13 mouse cellular contexts compared by ENCODE assay signal in genomic region chr19:38228699-38229098, GRCm38 (mm10). TPM values are rescaled to one million over a fixed set of nuclear protein-coding genes. Genes with fewer than 3 reads are reported as not detected.
DNase-seq lines count a peak whose midpoint lies in the region; ATAC-seq and TF ChIP-seq lines count a peak whose summit lies in the region.
"Had no signal": no experiment of that assay in that cellular context is flagged by ENCODE, and none has a peak within 500 bp of the region (broad histone marks: within the 10 kb centered on the region; RNA-seq: fewer than 3 reads in every experiment).

No protein-coding gene starts in this region.

- H3K27me3 ChIP-seq in hindbrain, postnatal 0 days (ENCODE audit: insufficient read depth, low read length), result no peaks in the 10 kb centered on the region
- H3K27me3 ChIP-seq in hindbrain, embryonic 12.5 days, result no peaks in the 10 kb centered on the region
- H3K27me3 ChIP-seq in thymus, adult 2 months (ENCODE audit: control insufficient read depth, insufficient read depth, low read length), result no peaks in the 10 kb centered on the region
- H3K27me3 ChIP-seq: kidney, embryonic 15.5 days; stomach, embryonic 15.5 days had no signal

- no peak for DNase-seq in hindbrain, postnatal 0 days (ENCODE audit: low spot score)
- peak; percentile 16 for DNase-seq in thymus, adult 2 months
- DNase-seq in thymus, postnatal 0 days (ENCODE audit: low spot score), result no peak
- DNase-seq in R1 (ENCODE audit: low read depth, low spot score), result peak; percentile 74
- peak; percentile 13 to 18 for DNase-seq in thymus, postnatal 36 days
- no peak for DNase-seq in frontal cortex, postnatal 14 days (ENCODE audit: low spot score in 2 of 2)
- DNase-seq: gastrocnemius, postnatal 36 days; heart, postnatal 36 days had no signal

- H3K4me1 ChIP-seq in hindbrain, postnatal 0 days (ENCODE audit: insufficient read depth, low read length), result 0 out of 2 replicates have a peak, but pooled peaks cover 3% of the 10 kb centered on the region
- peaks cover 5% of the 10 kb centered on the region; the same call in 1 of the 2 replicates for H3K4me1 ChIP-seq in hindbrain, embryonic 12.5 days
- H3K4me1 ChIP-seq in thymus, adult 2 months (replicated peaks; ENCODE audit: control insufficient read depth, insufficient read depth, low read length), result no peaks in the 10 kb centered on the region
- H3K4me1 ChIP-seq: stomach, embryonic 15.5 days had no signal

- no peak overlapping the region for H3K4me2 ChIP-seq in hindbrain, postnatal 0 days (ENCODE audit: low read depth, low read length)
- H3K4me2 ChIP-seq in hindbrain, embryonic 12.5 days (replicated peaks), result no peak overlapping the region
- H3K4me2 ChIP-seq: kidney, embryonic 15.5 days; stomach, embryonic 15.5 days had no signal

- TF ChIP-seq POLR2A in thymus, adult 2 months (IDR thresholded peaks at IDR 0.05; ENCODE audit: control insufficient read depth, extremely low read depth, insufficient read depth, low read length, poor library complexity), result no peak

- WGBS in hindbrain, postnatal 0 days, result 55% methylated on average over 2 of the region's 2 CpGs
- 56% methylated on average over 2 of the region's 2 CpGs for WGBS in hindbrain, embryonic 12.5 days
- 53% methylated on average over 2 of the region's 2 CpGs for WGBS in thymus, adult 2 months

- H3K36me3 ChIP-seq in hindbrain, postnatal 0 days (ENCODE audit: insufficient read depth, low read length), result no peaks in the 10 kb centered on the region
- no peaks in the 10 kb centered on the region for H3K36me3 ChIP-seq in hindbrain, embryonic 12.5 days
- H3K36me3 ChIP-seq in thymus, adult 2 months (ENCODE audit: control insufficient read depth, insufficient read depth, low read length), result no peaks in the 10 kb centered on the region
- H3K36me3 ChIP-seq: kidney, embryonic 15.5 days; stomach, embryonic 15.5 days had no signal

- no peak overlapping the region for H3K27ac ChIP-seq in hindbrain, postnatal 0 days
- no peak overlapping the region for H3K27ac ChIP-seq in hindbrain, embryonic 12.5 days
- no peak overlapping the region for H3K27ac ChIP-seq in thymus, adult 2 months (ENCODE audit: control insufficient read depth, insufficient read depth, low read length)
- H3K27ac ChIP-seq: kidney, embryonic 15.5 days; stomach, embryonic 15.5 days had no signal

- TF ChIP-seq CTCF in hindbrain, postnatal 0 days (IDR thresholded peaks at IDR 0.05; ENCODE audit: low read depth), result peak; percentile 33
- TF ChIP-seq CTCF in thymus, adult 2 months (IDR thresholded peaks at IDR 0.05; ENCODE audit: borderline replicate concordance, control insufficient read depth, extremely low read depth, insufficient read depth, low read length, poor library complexity), result no peak

- H3K9ac ChIP-seq in hindbrain, postnatal 0 days (replicated peaks; ENCODE audit: low read length), result no peak overlapping the region
- no peak overlapping the region for H3K9ac ChIP-seq in hindbrain, embryonic 12.5 days
- H3K9ac ChIP-seq: kidney, embryonic 15.5 days; stomach, embryonic 15.5 days had no signal

- H3K4me3 ChIP-seq in hindbrain, postnatal 0 days (ENCODE audit: low read length), result no peak overlapping the region
- H3K4me3 ChIP-seq in hindbrain, embryonic 12.5 days, result no peak overlapping the region
- no peak overlapping the region for H3K4me3 ChIP-seq in thymus, adult 2 months (ENCODE audit: control insufficient read depth, insufficient read depth, low read length)
- H3K4me3 ChIP-seq: kidney, embryonic 15.5 days; stomach, embryonic 15.5 days had no signal

- H3K9me3 ChIP-seq in hindbrain, postnatal 0 days (ENCODE audit: low read length), result no peaks in the 10 kb centered on the region
- H3K9me3 ChIP-seq in hindbrain, embryonic 12.5 days (replicated peaks), result no peaks in the 10 kb centered on the region
- H3K9me3 ChIP-seq: kidney, embryonic 15.5 days; stomach, embryonic 15.5 days had no signal

- ATAC-seq in hindbrain, postnatal 0 days, result no peak
- no peak for ATAC-seq in hindbrain, embryonic 12.5 days (ENCODE audit: low FRiP score)
- ATAC-seq in erythroblast, adult 5-6 weeks (replicated peaks; ENCODE audit: low FRiP score, poor library complexity, severe bottlenecking), result no peak

RNA-seq across cellular contexts. Expression of gene Fra10ac1, which starts 4.7 kb away (rescaled TPM):
- 2.7 and 3.4 TPM in 2 replicates for total RNA-seq in hindbrain, postnatal 0 days (2014; rRNA removed)
- polyA plus RNA-seq in hindbrain, postnatal 0 days (2015; fragmentation: Nextera tagmentation; extraction: Ambion mirVana), result 30.9 and 32.3 TPM in 2 replicates
- polyA plus RNA-seq in hindbrain, embryonic 12.5 days (2016; fragmentation: Nextera tagmentation; extraction: Ambion mirVana), result 52.7 and 55.2 TPM in 2 replicates
- 3.5 and 4.3 TPM in 2 replicates for polyA plus RNA-seq in thymus, adult 2 months (2012; rRNA removed)
- polyA plus RNA-seq in thymus, postnatal 0 days (2015; fragmentation: Nextera tagmentation; extraction: Ambion mirVana), result 33.7 and 34.1 TPM in 2 replicates
- 6.3 and 7.3 TPM in 2 replicates for total RNA-seq in erythroblast, adult 5-6 weeks (2015; ENCODE audit: low replicate concordance)
- total RNA-seq in erythroblast, adult 5-6 weeks (2017; ENCODE audit: low replicate concordance), result 4.5 and 6.1 TPM in 2 replicates

RNA-seq across cellular contexts. Expression of gene Lgi1, which starts 35.6 kb away (rescaled TPM):
- total RNA-seq in hindbrain, postnatal 0 days (2014; rRNA removed), result 15.5 and 16.5 TPM in 2 replicates
- polyA plus RNA-seq in hindbrain, postnatal 0 days (2015; fragmentation: Nextera tagmentation; extraction: Ambion mirVana), result 20.3 and 20.6 TPM in 2 replicates
- polyA plus RNA-seq in hindbrain, embryonic 12.5 days (2016; fragmentation: Nextera tagmentation; extraction: Ambion mirVana), result 5.2 and 5.5 TPM in 2 replicates
- polyA plus RNA-seq in thymus, adult 2 months (2012; rRNA removed), result 0.04 TPM in 1 of 2 replicates, not detected in the other
- 0.14 TPM in 1 of 2 replicates, not detected in the other for polyA plus RNA-seq in thymus, postnatal 0 days (2015; fragmentation: Nextera tagmentation; extraction: Ambion mirVana)
- total RNA-seq in erythroblast, adult 5-6 weeks (2015; ENCODE audit: low replicate concordance), result 0.21 TPM in 1 of 2 replicates, not detected in the other
- not detected in 2 replicates for total RNA-seq in erythroblast, adult 5-6 weeks (2017; ENCODE audit: low replicate concordance)
- total RNA-seq: common myeloid progenitor, adult 5-6 weeks had no signal

Comparison
In these comparisons a context has a peak if more than half of its experiments do, and no peak if none do; other contexts are left out.
1. DNase-seq: peak in thymus, adult 2 months (single experiment), R1 (single experiment) and thymus, postnatal 36 days (2 of 2); none in hindbrain, postnatal 0 days (single experiment), thymus, postnatal 0 days (single experiment) and frontal cortex, postnatal 14 days (0 of 2).